Mouse (Mus musculus) ES-Bruce4 (cell line): ENCODE measurements around the gene Spns2.

Experiments used
- CTCF ChIP-seq: IDR thresholded peaks from one replicate; pipeline ENCODE4 v1.8.1; 2011; ENCODE audit warnings: low read depth, low read length
- EP300 ChIP-seq: IDR thresholded peaks from 2 replicates; pipeline ENCODE4 v1.6.1; 2011; ENCODE audit warnings: low read depth, low read length; ENCODE audit not compliant: insufficient read depth
- POLR2A ChIP-seq: IDR thresholded peaks from one replicate; pipeline ENCODE4 v1.8.1; 2011; ENCODE audit warnings: low read length; ENCODE audit not compliant: insufficient read depth

- TF ChIP-seq CTCF (no peak), EP300 (no peak), POLR2A (no peak)
These were observed 87.7 kb downstream of the Spns2 start for GRCm38 (mm10) chr11:72402017-72402416.
